Mouse (Mus musculus): Measurements from ENCODE around the gene Cd52.

GRCm38 (mm10) chr4:134106105-134106504 is 11.2 kb upstream of the Cd52 start:
- no peak for TF ChIP-seq POLR2A (IDR thresholded peaks at IDR 0.05; ENCODE audit: insufficient read depth, low read depth, low read length)
- TF ChIP-seq CTCF (IDR thresholded peaks at IDR 0.05), result no peak

All from heart, adult 2 months (tissue).